Mouse (Mus musculus) erythroblast, embryonic 14.5 days (primary cell): Measurements from ENCODE around the gene Afg1l. TPM values are rescaled to one million over a fixed set of nuclear protein-coding genes. Genes with fewer than 3 reads are reported as not detected.

Experiments used
- H3K27me3 ChIP-seq: 2 replicates; pipeline ENCODE4 v1.6.1; 2012; ENCODE audit warnings: inconsistent platforms; ENCODE audit not compliant: control insufficient read depth
- H3K36me3 ChIP-seq: 2 replicates; pipeline ENCODE4 v1.6.1; 2012; ENCODE audit warnings: mild to moderate bottlenecking, inconsistent platforms; ENCODE audit not compliant: control insufficient read depth
- H3K4me1 ChIP-seq: 2 replicates; pipeline ENCODE4 v1.6.1; 2012; ENCODE audit warnings: inconsistent platforms; ENCODE audit not compliant: control insufficient read depth
- H3K4me3 ChIP-seq: replicated peaks from 2 replicates; pipeline ENCODE3; 2012; ENCODE audit warnings: moderate library complexity, mild to moderate bottlenecking, inconsistent platforms
- H3K9me3 ChIP-seq: 2 replicates; pipeline ENCODE4 v1.6.1; 2012; ENCODE audit warnings: low read length, inconsistent platforms, mixed read lengths; ENCODE audit not compliant: control insufficient read depth
- GATA1 ChIP-seq: IDR thresholded peaks from 2 replicates; pipeline ENCODE4 v1.6.1; 2012; ENCODE audit warnings: low read length, inconsistent platforms, mixed read lengths
- TAL1 ChIP-seq: IDR thresholded peaks from 3 replicates; pipeline ENCODE4 v1.6.1; 2012; ENCODE audit warnings: low read length, inconsistent platforms, mixed read lengths
- polyA plus RNA-seq: library from polyadenylated mRNA; stranded (reverse); fragments of >175 nt; gene quantifications from 2 replicates; pipeline ENCODE4 v1.2.3, GENCODE M21; 2012

Gene Afg1l
- polyA plus RNA-seq, 1 experiment: 0.21 TPM

DNA sequence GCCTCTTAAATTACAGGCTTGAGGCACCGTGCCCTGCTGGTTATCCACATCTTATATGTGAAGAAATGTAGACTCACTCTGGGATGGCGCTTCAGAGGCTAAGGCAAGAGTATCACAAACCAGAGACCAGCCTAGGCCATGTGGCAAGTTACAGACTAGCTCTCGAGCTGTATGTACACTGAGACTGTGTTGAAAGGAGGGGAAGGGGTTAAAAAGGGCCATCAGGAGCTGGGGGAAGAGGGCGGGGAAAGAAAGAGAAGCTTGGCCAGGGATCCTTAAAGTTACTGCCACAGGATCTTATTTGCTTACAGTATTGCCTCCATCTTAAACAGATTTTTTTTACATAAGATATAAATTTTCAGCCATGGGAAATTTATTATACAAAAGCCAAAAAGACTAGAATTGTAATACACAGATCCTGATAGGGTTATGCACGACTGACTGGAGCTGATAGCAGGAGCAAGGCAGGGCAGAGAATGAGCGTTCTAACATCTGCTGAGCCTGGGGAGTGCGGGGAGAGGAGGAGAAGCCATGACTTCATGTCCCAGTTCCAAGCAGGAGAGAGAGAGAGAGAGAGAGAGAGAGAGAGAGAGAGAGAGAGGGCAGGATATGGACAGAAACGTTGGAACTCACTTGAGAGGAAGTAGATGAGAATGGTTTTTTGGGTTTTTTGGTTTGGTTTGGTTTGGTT is 10.4 kb upstream of the Afg1l start:
- no peak for TF ChIP-seq GATA1
- TF ChIP-seq TAL1: no peak
- H3K9me3 ChIP-seq: no peaks in the 10 kb centered on the region
- peaks cover 20% of the 10 kb centered on the region for H3K4me1 ChIP-seq
- no peaks in the 10 kb centered on the region for H3K36me3 ChIP-seq
- H3K4me3 ChIP-seq: no peak overlapping the region
- H3K27me3 ChIP-seq: no peaks in the 10 kb centered on the region

DNA sequence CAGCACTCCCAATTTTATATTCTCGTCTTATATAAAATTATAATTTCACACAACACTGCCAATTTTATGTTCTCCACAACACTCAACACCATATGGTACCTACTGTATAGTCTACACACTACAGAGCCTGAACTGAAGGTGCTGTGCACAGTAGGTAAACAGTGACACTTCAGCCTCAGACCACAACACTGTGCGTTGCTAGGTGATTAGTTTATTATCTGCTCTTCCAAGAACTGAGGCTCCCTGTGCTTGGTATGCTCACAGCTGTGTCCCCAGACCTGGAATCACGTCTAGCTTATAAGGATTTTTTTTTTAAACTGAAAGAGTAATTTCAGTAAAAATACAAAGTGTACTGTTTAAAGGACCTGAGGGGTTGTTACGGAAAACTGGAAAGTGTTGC is 2.4 kb upstream of the Afg1l start:
- H3K36me3 ChIP-seq: no peaks in the 10 kb centered on the region
- no peaks in the 10 kb centered on the region for H3K27me3 ChIP-seq
- no peak overlapping the region for H3K4me3 ChIP-seq
- peaks cover 62% of the 10 kb centered on the region for H3K4me1 ChIP-seq
- H3K9me3 ChIP-seq: no peaks in the 10 kb centered on the region
- no peak for TF ChIP-seq GATA1
- TF ChIP-seq TAL1: no peak

DNA sequence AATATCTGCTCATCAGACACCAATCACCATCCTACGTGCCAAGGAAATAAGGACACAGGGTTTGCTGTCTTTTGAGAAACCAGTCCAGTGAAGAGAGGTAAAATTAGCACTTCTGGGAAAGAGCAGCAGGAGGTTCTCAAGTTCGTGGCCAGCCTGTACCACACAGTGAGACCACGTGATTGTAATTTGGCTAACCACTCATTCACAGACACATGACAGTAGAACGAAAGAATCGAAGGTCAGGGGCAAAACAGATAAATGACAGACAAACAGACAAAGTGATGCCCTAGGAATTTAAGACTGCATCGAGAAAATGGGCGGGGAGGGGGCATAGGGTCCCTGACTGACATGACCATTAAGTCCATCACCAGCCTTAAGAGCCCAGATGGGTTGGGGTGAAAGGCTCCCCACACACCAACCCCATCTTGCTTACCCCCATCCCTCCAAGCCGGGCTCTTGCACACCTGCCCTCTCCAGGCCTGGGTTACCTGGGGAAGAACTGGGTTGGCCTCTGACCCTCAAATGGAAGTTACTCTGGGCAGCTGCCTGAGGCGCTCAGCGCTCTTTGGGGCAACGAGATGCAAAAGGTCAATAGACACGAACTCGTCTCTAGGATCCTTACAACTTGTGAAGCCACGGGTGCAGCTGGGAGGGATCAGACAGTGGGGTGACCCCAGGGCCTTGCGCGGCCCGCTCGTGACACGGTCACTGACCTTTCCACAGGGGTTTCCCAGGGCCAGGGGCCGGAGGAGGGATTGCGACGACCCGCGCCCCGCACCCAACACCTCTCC is 620 bp downstream of the Afg1l start:
- Histone ChIP-seq H3K27me3 (no peaks in the 10 kb centered on the region), H3K4me3 (peak overlapping the region; percentile 96), H3K9me3 (peaks cover 2% of the 10 kb centered on the region), H3K4me1 (peaks cover 62% of the 10 kb centered on the region), H3K36me3 (no peaks in the 10 kb centered on the region; the same call in 1 of the 2 replicates)
- TF ChIP-seq TAL1: no peak
- no peak for TF ChIP-seq GATA1

DNA sequence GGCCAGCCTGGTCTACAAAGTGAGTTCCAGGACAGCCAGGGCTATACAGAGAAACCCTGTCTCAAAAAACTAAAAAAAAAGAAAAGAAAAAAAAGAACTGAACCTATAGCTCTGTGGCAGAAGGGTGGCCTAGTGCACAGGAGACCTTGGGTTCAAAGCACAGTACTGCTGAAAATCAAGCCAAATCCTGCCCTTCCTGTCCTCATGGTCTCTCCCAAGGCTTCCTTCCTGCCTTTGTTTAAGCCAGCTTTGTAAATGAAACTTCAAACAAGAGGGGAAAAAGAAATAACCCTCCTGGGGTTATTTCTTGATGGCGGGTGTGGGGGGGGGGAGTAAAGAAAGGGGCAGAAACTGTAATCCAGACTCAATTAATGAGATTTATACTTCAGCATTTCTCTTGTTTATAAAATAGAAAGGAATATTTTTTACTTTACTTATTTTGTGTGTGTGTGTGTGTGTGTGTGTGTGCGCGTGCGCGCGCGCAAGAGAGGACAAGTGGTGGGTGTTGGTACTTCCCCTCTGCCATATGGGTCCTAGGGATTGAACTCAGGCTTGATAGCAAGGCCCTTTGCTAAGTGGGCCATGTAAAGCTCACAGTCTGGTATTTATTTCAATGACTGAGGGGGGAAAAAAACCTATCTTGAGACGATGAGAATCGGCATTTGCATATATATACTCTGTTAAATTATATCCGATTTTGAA is 1.4 kb downstream of the Afg1l start:
- Histone ChIP-seq H3K4me3 (peak overlapping the region; percentile 96), H3K36me3 (peaks cover 4% of the 10 kb centered on the region), H3K4me1 (peaks cover 54% of the 10 kb centered on the region), H3K9me3 (peaks cover 7% of the 10 kb centered on the region), H3K27me3 (no peaks in the 10 kb centered on the region)
- TF ChIP-seq TAL1 (no peak), GATA1 (no peak)

DNA sequence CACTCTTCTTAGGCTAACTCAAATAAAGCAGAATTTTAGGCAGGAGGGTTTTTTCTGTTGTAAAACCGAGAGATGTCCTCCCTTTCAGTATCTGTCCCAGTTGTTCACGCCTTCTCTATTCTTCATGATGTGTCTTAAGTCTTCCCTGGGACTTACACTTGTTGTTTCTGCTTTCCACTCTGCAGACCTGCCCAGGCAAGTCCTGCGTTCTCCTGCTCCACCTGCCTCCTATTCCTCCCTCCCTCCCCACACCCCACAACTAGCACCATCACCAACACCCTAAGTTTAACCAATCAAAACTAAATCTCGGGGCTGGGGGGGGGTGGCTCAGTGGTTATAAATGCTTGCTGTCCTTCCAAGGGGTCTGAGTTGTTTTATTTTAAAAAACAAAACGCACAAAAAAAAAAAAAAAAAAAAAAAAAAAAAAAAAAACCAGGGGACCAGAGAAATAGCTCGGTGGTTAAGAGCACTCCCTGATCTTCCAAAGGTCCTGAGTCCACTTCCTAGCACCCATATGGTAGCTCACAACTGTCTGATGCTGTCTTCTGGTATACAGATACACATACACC is 3.3 kb downstream of the Afg1l start:
- H3K27me3 ChIP-seq: no peaks in the 10 kb centered on the region
- H3K4me1 ChIP-seq: peaks cover 37% of the 10 kb centered on the region
- no peak overlapping the region for H3K4me3 ChIP-seq
- H3K9me3 ChIP-seq: peaks cover 10% of the 10 kb centered on the region
- TF ChIP-seq GATA1: no peak
- TF ChIP-seq TAL1: no peak
- H3K36me3 ChIP-seq: peaks cover 13% of the 10 kb centered on the region

DNA sequence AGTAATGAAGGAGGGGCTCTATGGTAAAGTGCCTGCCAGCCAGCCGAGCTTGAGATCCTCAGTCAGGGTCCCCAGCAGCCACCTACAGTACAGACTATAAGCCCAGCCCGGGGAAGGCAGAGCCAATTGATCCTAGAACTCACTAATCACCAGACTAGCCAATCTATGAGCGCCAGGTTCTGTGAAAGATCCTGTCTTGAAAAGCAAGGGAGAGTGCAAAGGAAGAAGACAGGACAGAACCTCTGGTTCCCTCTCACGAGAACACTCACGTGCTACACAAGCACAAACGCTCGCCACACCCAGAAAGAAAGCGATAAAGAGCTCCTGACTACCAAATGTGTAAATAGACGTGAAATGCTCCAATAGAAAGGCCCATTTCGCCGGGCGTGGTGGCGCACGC is 13.6 kb downstream of the Afg1l start:
- Histone ChIP-seq H3K9me3 (no peaks in the 10 kb centered on the region), H3K36me3 (peaks cover under 1% of the 10 kb centered on the region; the same call in 1 of the 2 replicates), H3K4me3 (no peak overlapping the region), H3K27me3 (no peaks in the 10 kb centered on the region), H3K4me1 (peaks cover 15% of the 10 kb centered on the region)
- TF ChIP-seq GATA1: no peak
- TF ChIP-seq TAL1: no peak

DNA sequence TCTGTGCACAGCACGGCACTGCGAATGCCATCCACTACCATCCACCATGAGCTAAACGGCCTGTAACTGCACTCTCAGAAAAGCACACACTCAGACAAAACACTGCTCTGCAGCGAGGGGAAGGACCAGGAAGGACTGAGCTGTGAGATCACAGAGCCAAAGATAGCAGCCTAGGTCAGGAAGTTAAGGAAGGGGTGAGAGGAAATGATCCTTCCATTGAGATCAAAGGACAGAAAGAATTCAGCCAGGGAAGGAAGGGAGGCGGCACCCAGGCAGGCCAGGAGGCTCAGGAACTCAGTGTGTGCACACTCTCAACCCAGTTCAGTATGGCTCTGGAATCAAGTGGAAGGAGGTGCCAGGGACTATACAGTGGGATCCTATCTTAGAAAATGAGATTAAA is 14.1 kb downstream of the Afg1l start:
- TF ChIP-seq GATA1 (no peak), TAL1 (no peak)
- H3K4me3 ChIP-seq: no peak overlapping the region

DNA sequence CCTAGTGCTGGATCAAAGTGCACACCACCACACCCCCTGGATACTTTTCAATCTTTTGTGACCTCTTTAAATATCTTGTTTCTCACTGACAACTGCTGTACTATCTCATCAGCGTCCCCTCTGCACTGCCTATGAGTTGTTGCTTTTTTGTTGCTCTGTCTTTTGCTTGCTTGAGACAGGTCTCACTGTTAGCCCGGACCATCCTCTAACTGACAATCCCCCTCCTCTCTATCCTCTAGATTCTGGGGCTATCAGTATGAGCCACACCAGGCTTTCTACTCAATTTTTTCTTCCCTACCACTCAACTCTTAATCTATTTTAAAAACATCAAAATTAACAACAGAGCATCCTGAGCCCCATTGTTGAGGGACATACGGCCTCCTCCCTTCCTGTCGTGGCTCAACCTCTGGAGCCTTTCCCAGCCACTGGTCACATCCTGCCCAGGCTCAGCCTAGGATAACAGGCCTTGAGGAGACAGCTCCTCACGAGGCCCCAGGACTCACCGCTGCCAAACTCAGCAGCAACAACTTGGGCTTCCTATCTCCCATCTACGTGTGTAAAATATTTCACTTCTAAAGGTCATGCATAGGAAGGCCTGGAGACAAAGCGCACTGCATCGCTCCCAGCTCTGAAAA is 20.7 kb downstream of the Afg1l start:
- Histone ChIP-seq H3K4me1 (no peaks in the 10 kb centered on the region), H3K9me3 (peaks cover 5% of the 10 kb centered on the region; the same call in 1 of the 2 replicates), H3K4me3 (no peak overlapping the region), H3K27me3 (no peaks in the 10 kb centered on the region), H3K36me3 (peaks cover 3% of the 10 kb centered on the region)
- TF ChIP-seq GATA1: no peak
- TF ChIP-seq TAL1: no peak

More for the DNA sequence above, 14.1 kb downstream of the Afg1l start:
- Histone ChIP-seq H3K36me3 (peaks cover 3% of the 10 kb centered on the region), H3K4me1 (peaks cover 15% of the 10 kb centered on the region), H3K27me3 (no peaks in the 10 kb centered on the region), H3K9me3 (0 out of 2 replicates have a peak, but pooled peaks cover 2% of the 10 kb centered on the region)
